Mouse (Mus musculus): ENCODE results near the gene Scn4b. TPM values are rescaled to one million over a fixed set of nuclear protein-coding genes. Genes with fewer than 3 reads are reported as not detected.

Scn4b gene
- polyA plus RNA-seq, 1 experiment from 2014 or later = 2.0 TPM

DNA sequence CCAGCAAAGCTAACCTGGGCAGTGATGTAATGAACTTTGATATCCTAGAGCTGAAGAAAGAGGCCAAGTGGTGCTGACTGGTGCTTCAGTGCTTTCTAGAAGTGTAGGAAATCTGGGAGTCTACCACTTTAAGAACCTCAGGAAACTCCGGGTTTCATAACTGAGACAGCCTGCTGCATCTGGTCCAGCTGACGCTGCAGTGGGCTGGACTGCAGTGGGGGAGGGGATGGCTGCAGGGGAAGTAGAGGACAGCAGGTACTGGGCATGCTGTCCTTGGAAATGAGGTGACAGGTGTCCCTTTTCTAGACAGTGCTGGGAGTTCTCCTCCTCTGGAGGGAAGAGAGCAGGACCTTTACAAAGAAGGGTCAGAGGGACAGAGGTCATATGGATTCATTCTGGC, 43.6 kb downstream of the Scn4b start, which contains the start of gene BC049352:
BC049352 (plus strand) TSS at position 238 of the 400 bp plus-strand sequence.
- no peaks in the 10 kb centered on the region for H3K9me3 ChIP-seq (replicated peaks)
- H3K4me1 ChIP-seq = peaks cover 5% of the 10 kb centered on the region; the same call in 1 of the 2 replicates
- no peak within 1 kb of the TSS for H3K27ac ChIP-seq
- 30% methylated on average over 2 of the region's 2 CpGs for WGBS
- no peak for DNase-seq (ENCODE audit: low spot score)
- H3K36me3 ChIP-seq = no peaks in the 10 kb centered on the region
- no peak within 1 kb of the TSS for H3K4me3 ChIP-seq
- H3K27me3 ChIP-seq (ENCODE audit: low read depth, poor library complexity, severe bottlenecking) = no peaks in the 10 kb centered on the region

DNA sequence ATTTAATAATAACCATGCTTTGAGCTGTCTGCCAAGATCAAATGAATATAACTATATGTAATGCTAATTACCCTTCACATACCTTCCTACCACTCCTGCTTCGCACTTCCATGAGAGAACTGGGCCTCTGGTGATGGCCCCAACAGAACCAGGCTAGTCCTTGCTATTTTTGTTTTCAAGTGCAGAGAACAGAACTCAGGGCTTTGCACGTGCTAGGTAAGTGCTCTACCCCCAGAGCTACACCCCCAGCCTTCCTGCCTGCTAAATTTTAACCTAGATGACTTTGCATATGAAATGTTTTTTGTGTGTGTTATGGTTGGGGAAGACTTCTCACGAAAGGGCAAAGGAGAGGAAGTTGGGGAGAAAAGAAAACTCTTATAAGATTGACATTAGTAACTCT, 44.3 kb downstream of the Scn4b start:
- Histone ChIP-seq H3K27me3 (ENCODE audit: low read depth, poor library complexity, severe bottlenecking) (no peaks in the 10 kb centered on the region), H3K4me3 (no peak overlapping the region), H3K4me1 (peaks cover 5% of the 10 kb centered on the region; the same call in 1 of the 2 replicates), H3K36me3 (no peaks in the 10 kb centered on the region), H3K9me3 (replicated peaks) (no peaks in the 10 kb centered on the region), H3K27ac (no peak overlapping the region)
- DNase-seq (ENCODE audit: low spot score) = no peak
- WGBS = 66% methylated on average over 3 of the region's 3 CpGs

DNA sequence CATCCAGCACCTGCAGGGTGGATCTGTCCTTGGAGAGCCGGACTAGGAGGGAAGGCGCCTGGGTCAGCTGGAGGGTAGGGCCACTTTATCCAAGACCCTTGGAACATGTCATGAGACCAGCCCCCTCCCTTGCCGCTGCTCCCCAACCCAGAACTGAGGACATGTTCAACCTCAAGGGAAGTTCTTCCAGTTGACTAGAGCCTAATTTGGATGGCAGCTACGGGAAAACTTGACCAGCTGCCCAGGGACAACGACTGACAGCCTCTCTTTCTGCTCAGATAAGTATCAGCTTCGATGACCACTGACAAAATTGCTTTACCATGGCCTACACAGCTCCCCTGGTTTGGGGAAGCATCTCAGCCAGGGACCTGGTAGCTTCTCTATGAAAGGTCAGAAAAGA, 45.1 kb downstream of the Scn4b start:
- H3K4me1 ChIP-seq = peaks cover 5% of the 10 kb centered on the region; the same call in 1 of the 2 replicates
- no peak overlapping the region for H3K27ac ChIP-seq
- H3K9me3 ChIP-seq (replicated peaks) = no peaks in the 10 kb centered on the region
- WGBS = 87% methylated on average over 6 of the region's 6 CpGs
- no peaks in the 10 kb centered on the region for H3K27me3 ChIP-seq (ENCODE audit: low read depth, poor library complexity, severe bottlenecking)
- DNase-seq (ENCODE audit: low spot score) = no peak
- no peaks in the 10 kb centered on the region for H3K36me3 ChIP-seq
- H3K4me3 ChIP-seq = no peak overlapping the region

DNA sequence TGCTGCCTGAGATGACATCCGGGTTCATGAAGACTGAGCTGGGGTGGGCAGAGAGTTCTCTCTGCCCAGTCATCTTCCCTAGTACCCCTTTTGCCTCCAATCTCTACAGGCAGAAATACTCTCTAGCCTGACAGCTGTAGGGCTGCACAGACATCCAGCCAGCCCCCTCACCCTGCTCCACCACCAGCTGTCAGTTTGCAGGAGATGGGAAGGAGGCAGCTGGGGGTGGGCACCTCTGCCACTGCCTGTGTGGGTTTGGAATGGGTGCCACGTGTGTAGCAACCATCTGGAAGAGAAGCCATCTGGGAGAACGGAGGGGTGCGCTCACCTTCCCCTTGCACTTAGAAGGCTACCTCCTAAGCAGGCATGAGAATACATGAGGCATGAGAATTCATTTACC, 47.1 kb downstream of the Scn4b start:
- no peak overlapping the region for H3K4me3 ChIP-seq
- H3K9me3 ChIP-seq (replicated peaks) = no peaks in the 10 kb centered on the region
- DNase-seq (ENCODE audit: low spot score) = no peak
- peaks cover 5% of the 10 kb centered on the region; the same call in 1 of the 2 replicates for H3K4me1 ChIP-seq
- no peaks in the 10 kb centered on the region for H3K36me3 ChIP-seq
- no peak overlapping the region for H3K27ac ChIP-seq
- WGBS = 78% methylated on average over 4 of the region's 4 CpGs
- H3K27me3 ChIP-seq (ENCODE audit: low read depth, poor library complexity, severe bottlenecking) = no peaks in the 10 kb centered on the region

DNA sequence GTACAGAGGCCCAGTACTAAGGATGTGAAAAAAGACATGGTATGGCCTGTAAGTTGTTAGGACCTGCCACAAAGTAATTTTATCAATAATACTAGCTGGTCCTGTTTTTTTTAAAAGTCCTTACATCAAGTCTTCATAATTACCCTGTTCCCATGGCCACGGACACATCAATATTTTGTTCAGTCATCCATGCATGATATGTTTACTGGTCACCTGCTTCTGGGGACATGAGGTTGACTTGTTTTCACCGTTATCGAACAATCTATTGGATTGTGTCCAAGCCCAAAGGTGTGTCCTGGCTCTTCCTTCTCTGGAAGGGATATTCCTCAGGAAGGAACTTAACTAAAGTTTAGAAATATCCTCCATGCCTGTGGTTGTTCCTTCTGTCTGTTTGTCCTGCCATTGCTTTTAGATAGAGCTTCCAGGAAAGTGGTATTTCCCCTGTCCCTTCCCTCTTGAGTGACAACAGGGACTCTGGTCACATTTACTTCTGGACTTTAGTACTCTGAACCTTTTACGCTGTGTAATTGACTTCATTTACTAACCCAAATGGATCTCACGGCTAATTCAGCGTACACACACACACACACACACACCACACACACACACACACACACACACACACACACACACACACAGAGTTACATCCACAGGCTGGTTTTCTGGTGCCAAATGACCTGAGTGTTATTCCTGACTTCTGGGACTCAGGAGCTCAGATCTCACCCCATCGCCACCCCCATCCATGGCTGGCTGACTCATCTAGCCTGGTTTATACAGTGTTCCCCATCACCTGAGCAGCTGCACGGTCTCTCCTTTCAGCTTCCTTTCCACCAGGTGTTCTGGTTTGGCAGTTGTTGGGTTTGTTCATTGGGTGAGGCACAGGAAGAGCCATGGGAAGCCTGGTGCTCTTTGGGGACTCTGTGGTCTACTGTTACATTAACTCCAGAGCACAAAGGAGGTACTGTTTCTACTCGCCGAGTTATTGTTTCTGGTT, 50.7 kb downstream of the Scn4b start:
- WGBS = 89% methylated on average over 10 of the region's 10 CpGs

DNA sequence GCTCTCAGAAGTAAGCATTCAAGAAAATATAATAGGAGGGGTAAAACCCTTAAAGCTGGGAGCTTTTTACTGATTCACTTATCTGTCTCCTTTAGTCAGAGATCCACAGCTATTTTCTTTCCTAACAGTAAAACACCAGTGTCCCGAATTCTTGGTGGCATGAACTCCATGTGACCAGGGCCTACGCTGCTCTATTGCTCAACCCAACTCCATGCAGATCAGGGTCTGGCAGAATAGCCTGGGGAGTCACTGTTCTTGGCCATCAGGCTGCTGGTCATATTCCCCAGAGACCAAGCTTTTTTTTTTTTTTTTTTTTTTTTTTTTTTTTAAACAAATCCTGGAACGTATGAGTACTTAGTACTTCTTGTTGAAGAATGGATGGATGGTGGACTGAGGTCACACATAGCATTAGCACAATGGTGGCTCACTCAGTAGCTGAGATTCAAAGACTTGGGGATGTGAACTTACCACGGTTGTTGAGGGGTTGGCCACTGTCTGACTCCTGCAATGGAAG, 51.5 kb downstream of the Scn4b start:
- Histone ChIP-seq H3K27me3 (ENCODE audit: low read depth, poor library complexity, severe bottlenecking) (no peaks in the 10 kb centered on the region), H3K9me3 (replicated peaks) (no peaks in the 10 kb centered on the region), H3K4me3 (no peak overlapping the region), H3K36me3 (no peaks in the 10 kb centered on the region), H3K4me1 (no peaks in the 10 kb centered on the region), H3K27ac (no peak overlapping the region)
- WGBS = 89% methylated on average over 4 of the region's 4 CpGs
- DNase-seq (ENCODE audit: low spot score) = no peak

More for the DNA sequence above, 50.7 kb downstream of the Scn4b start:
- Histone ChIP-seq H3K36me3 (no peaks in the 10 kb centered on the region), H3K4me3 (no peak overlapping the region), H3K27me3 (ENCODE audit: low read depth, poor library complexity, severe bottlenecking) (no peaks in the 10 kb centered on the region), H3K4me1 (no peaks in the 10 kb centered on the region), H3K9me3 (replicated peaks) (no peaks in the 10 kb centered on the region), H3K27ac (no peak overlapping the region)
- no peak for DNase-seq (ENCODE audit: low spot score)

DNA sequence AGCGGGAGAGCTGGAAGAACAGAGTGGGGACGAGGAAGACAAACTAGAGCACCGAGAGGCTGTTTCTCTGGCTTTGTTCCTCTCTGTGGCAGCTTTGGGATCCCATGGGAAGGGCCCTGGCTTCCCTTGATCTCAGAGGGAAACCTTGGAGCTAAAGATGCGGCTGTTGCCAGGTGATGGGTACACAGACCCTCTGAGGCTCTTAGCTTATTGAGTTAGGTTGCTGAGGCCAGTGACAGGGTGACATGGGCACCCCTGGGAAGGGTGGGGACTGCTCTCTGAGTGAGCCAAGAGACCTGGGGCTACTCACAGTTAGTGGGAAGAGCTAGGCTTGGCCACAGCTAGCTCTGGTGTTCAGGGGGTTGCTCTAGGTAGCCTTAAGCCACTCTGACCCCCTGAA, 57.3 kb downstream of the Scn4b start:
- H3K27ac ChIP-seq = no peak overlapping the region
- no peak for DNase-seq (ENCODE audit: low spot score)
- H3K36me3 ChIP-seq = no peaks in the 10 kb centered on the region

DNA sequence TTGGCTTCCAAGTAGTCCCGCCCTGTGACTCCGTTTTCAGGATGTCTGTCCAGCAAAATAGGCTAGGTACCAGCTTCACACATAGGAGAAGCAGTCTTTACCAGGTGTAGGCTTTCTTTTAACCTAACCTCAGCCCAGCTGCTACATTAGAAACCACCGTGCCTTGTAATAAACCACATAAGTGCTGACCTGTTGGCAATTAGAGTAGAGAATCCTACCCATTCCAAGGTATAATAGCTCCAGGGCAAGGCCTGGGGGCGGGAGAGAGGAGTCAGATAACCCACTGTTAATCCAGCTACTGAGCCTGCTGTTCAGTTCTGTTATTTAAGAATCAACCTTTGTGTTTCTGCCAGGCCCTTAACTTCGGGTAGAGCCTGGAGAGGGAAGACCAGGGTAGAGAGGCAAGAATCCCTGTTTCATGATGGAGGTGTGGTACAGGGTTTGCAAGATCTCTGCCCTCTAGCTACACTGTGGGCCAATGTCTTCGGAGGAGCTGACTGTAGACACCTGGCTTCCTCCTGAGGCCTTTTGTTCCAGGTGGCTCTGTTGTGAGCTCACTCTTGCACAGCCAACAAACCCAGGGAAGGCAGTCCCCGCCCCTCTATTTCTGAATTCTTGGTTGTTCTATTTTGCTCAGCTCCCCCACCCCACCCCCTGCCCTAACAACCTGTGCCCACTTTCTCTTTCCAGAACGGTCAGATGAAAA, 58.1 kb downstream of the Scn4b start:
- H3K27me3 ChIP-seq (ENCODE audit: low read depth, poor library complexity, severe bottlenecking) = no peaks in the 10 kb centered on the region
- H3K27ac ChIP-seq = no peak overlapping the region
- H3K9me3 ChIP-seq (replicated peaks) = no peaks in the 10 kb centered on the region
- H3K4me3 ChIP-seq = no peak overlapping the region
- H3K36me3 ChIP-seq = no peaks in the 10 kb centered on the region
- H3K4me1 ChIP-seq = peaks cover 10% of the 10 kb centered on the region; the same call in 1 of the 2 replicates
- WGBS = 81% methylated on average over 8 of the region's 8 CpGs
- DNase-seq (ENCODE audit: low spot score) = no peak

More for the DNA sequence above, 57.3 kb downstream of the Scn4b start:
- 81% methylated on average over 4 of the region's 4 CpGs for WGBS
- Histone ChIP-seq H3K27me3 (ENCODE audit: low read depth, poor library complexity, severe bottlenecking) (no peaks in the 10 kb centered on the region), H3K4me1 (peaks cover 10% of the 10 kb centered on the region; the same call in 1 of the 2 replicates), H3K4me3 (no peak overlapping the region), H3K9me3 (replicated peaks) (no peaks in the 10 kb centered on the region)

DNA sequence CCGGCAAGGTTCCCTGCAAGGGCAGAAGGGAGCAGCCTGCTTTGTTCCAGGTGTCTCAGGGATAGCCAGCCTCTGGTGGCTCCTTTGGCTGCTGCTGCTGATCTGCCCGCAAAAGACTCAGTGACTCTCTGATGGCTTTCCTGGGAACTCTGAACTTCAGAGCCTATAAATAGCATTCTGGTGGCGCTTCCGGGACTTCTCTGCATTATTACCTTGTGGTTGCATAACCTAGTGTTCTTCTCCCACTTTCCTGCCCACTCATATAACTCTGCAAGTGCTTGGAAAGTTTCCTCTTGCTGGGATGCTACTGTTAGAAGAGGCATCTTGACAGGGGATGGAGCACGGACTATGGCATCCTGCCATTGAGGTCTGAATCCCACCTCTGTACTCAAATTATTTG, 59.4 kb downstream of the Scn4b start:
- H3K27ac ChIP-seq = no peak overlapping the region
- no peaks in the 10 kb centered on the region for H3K27me3 ChIP-seq (ENCODE audit: low read depth, poor library complexity, severe bottlenecking)
- H3K9me3 ChIP-seq (replicated peaks) = no peaks in the 10 kb centered on the region
- peaks cover 10% of the 10 kb centered on the region; the same call in 1 of the 2 replicates for H3K4me1 ChIP-seq
- 91% methylated on average over 5 of the region's 5 CpGs for WGBS
- DNase-seq (ENCODE audit: low spot score) = no peak
- H3K4me3 ChIP-seq = no peak overlapping the region
- H3K36me3 ChIP-seq = no peaks in the 10 kb centered on the region

DNA sequence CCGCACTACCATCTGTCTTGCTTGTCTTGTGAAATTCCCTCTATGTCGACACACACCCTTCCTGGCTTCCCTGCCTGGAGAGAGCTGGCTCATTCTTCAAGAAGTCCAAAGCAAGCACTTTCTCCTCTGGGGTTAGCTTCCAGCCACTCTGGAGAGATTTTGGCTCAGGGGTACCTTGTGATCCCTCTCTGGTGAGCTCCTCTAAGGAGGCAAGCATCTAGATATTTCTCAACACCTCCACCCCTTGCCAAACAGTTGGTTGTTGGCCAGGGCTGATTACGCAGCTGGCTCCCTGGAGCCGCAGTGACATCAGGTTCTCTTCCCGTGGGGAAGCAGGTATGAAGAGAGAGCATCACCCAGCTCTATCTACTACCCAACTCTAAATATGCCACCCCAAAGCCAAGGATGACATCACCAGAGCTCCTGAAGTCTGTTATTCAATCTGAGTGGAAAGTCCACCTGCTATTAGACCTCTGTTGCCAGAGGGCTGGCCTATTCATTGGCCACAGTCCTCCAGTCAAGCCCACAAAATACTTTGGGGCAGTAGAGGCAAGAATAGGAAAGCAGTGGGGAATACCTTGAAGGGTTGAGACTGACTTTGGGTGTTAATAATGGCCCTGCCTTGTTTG, 63.2 kb downstream of the Scn4b start:
- H3K36me3 ChIP-seq = no peaks in the 10 kb centered on the region
- 82% methylated on average over 5 of the region's 5 CpGs for WGBS

DNA sequence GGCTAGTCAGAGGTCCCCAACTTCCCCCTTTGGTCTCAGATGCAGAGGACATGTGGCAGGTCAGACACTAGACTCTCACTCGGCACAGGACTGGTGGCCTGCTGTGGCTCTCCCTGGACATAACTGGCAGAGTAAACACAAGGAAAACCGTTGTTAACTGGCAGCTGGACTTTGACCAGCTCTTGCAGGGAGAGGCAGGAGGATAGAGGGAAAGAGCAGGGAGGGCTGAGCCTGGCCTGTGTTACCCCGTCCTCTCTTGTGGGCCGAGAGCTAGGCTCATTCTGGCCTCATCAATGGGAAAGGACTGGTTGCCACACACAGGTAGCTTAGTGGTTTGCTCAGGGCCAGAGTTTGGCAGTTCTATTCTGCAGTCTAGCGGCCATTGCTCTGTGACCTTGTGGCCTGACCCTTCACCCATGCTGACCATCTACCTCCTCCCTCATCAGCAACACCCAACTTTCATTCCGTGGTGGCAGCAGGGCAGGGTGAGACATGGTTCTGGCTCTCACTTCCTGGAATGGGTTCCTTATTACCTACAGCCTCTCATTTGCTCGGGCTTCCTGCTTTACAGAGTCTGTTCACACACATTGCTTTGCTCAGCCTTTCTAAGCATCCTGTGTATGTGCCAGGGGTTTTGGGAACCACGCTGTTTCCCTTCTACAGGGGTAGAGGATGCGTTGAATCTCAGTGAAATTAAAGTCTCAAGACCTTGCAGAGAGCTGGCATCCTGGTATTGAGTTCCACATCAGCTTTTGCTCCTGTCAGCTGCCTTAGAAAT, 64.0 kb downstream of the Scn4b start:
- no peak for DNase-seq (ENCODE audit: low spot score)

More for the DNA sequence above, 63.2 kb downstream of the Scn4b start:
- Histone ChIP-seq H3K9me3 (replicated peaks) (no peaks in the 10 kb centered on the region), H3K4me1 (peaks cover 14% of the 10 kb centered on the region), H3K27me3 (ENCODE audit: low read depth, poor library complexity, severe bottlenecking) (no peaks in the 10 kb centered on the region), H3K27ac (no peak overlapping the region), H3K4me3 (no peak overlapping the region)
- no peak for DNase-seq (ENCODE audit: low spot score)

More for the DNA sequence above, 64.0 kb downstream of the Scn4b start:
- Histone ChIP-seq H3K27ac (no peak overlapping the region), H3K27me3 (ENCODE audit: low read depth, poor library complexity, severe bottlenecking) (no peaks in the 10 kb centered on the region), H3K36me3 (no peaks in the 10 kb centered on the region), H3K4me1 (peaks cover 14% of the 10 kb centered on the region), H3K4me3 (no peak overlapping the region), H3K9me3 (replicated peaks) (no peaks in the 10 kb centered on the region)
- WGBS = 74% methylated on average over 9 of the region's 9 CpGs
